Mouse (Mus musculus): ENCODE results near the gene Slco1a1. TPM values are rescaled to one million over a fixed set of nuclear protein-coding genes. Genes with fewer than 3 reads are reported as not detected.
"Not testable (repeated sequence)": the region's sequence is repeated elsewhere in the genome, so short reads cannot be mapped to it uniquely, and the experiment has no call there.

Slco1a1 gene
- polyA plus RNA-seq, 1 experiment from 2014 or later = not detected

DNA sequence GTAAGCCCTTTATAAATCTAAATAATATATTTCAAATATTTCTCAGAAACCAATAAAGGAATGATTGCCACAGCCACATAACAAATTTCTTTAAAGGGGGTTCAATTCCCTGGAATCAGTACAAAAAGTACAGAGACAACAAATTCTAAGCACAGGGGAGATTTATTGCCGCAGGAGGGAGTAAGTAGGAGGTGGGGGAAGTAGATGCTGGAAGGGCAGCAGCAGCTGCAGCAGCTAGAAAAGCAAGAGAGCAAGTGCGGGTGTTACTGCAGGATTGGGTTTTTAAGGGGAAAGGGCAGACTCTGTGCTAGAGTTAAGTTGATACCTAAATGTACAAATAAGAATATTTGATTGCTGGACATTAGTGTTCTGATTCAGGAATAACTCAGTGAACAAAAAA is 57.0 kb downstream of the Slco1a1 start:
- no peak for DNase-seq
- Histone ChIP-seq H3K27ac (ENCODE audit: low read depth) (no peak overlapping the region), H3K9ac (no peak overlapping the region), H3K4me1 (ENCODE audit: insufficient read depth) (no peaks in the 10 kb centered on the region), H3K4me3 (ENCODE audit: low read depth, low read length) (no peak overlapping the region), H3K4me2 (no peak overlapping the region), H3K27me3 (ENCODE audit: insufficient read depth, low read length) (no peaks in the 10 kb centered on the region), H3K36me3 (ENCODE audit: insufficient read depth) (no peaks in the 10 kb centered on the region), H3K9me3 (ENCODE audit: low read depth, low read length) (no peaks in the 10 kb centered on the region)
- no peak for ATAC-seq (ENCODE audit: insufficient read depth)
- 49% methylated on average over 2 of the region's 2 CpGs for WGBS
- no peak for TF ChIP-seq CTCF (IDR thresholded peaks at IDR 0.05; ENCODE audit: low read depth)

DNA sequence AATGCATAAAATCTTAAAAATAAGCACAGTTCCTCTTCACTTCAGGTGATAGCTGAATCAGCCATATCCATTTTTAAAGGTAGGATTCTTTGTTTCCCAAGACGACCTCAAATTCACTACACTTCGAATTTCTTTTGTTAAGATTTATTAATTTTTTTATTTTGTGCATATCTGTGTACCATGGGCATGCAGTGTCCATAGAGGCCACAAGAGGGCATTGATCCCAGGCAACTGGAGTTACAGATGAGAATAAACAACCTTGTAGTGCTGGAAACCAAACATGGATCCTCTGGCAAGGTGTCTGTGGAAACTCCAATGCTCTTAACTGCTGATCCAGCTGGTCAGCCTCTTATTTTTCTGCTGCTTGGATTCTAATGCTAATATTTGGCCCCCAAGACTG is 58.5 kb downstream of the Slco1a1 start:
- Histone ChIP-seq H3K27ac (ENCODE audit: low read depth) (no peak overlapping the region), H3K4me1 (ENCODE audit: insufficient read depth) (no peaks in the 10 kb centered on the region), H3K9ac (no peak overlapping the region), H3K36me3 (ENCODE audit: insufficient read depth) (no peaks in the 10 kb centered on the region), H3K9me3 (ENCODE audit: low read depth, low read length) (no peaks in the 10 kb centered on the region), H3K4me2 (no peak overlapping the region), H3K27me3 (ENCODE audit: insufficient read depth, low read length) (no peaks in the 10 kb centered on the region), H3K4me3 (ENCODE audit: low read depth, low read length) (no peak overlapping the region)
- WGBS = 71% methylated on average over 2 of the region's 2 CpGs
- DNase-seq (no peak), ATAC-seq (ENCODE audit: insufficient read depth) (no peak)
- TF ChIP-seq CTCF (IDR thresholded peaks at IDR 0.05; ENCODE audit: low read depth) = peak; percentile 30; the same call in 1 of the 2 replicates

DNA sequence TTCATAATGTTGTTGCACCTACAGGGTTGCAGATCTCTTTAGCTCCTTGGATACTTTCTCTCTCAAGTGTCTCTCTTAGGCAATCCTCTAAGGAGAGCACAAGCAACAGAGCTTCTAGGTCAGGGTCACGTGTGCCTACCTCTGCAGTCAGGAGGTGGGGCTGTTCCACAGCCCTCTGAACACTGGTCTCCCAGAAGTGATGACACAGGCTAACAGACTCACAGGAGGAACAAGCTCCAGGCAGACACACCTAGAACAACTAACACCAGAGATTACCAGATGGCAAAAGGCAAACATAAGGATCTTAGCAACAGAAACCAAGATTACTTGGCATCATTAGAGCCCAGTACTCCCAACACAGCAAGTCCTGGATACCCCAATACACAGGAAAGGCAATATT is 64.2 kb downstream of the Slco1a1 start:
- H3K36me3 ChIP-seq (ENCODE audit: insufficient read depth) = no peaks in the 10 kb centered on the region
- TF ChIP-seq CTCF (IDR thresholded peaks at IDR 0.05; ENCODE audit: low read depth) = no peak
- no peak for ATAC-seq (ENCODE audit: insufficient read depth)
- 59% methylated on average over 1 of the region's 1 CpGs for WGBS
- no peaks in the 10 kb centered on the region for H3K9me3 ChIP-seq (ENCODE audit: low read depth, low read length)
- H3K9ac ChIP-seq = no peak overlapping the region
- H3K4me1 ChIP-seq (ENCODE audit: insufficient read depth) = no peaks in the 10 kb centered on the region
- H3K27me3 ChIP-seq (ENCODE audit: insufficient read depth, low read length) = no peaks in the 10 kb centered on the region
- no peak overlapping the region for H3K4me2 ChIP-seq
- no peak overlapping the region for H3K27ac ChIP-seq (ENCODE audit: low read depth)
- no peak for DNase-seq
- no peak overlapping the region for H3K4me3 ChIP-seq (ENCODE audit: low read depth, low read length)

DNA sequence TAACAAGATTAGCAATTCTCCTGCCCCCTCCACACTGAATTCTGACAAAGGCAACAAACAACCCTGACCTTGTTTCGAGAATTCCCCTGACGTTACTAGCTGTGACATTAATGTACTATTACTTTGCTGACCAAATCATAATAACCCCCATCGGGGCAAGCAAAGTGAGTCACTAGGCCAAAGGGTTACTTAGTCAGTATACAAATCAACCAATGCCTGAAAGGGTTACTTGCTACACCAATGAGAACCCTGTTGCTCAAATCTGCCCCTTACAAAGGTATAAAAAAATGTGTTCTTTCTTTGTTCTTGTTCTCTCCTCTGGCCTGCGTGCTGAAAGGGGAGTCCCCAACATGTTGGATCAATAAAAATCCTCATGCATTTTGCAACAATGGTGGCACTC is 71.0 kb downstream of the Slco1a1 start:
- H3K4me2 ChIP-seq; H3K27me3 ChIP-seq (ENCODE audit: insufficient read depth, low read length); H3K9me3 ChIP-seq (ENCODE audit: low read depth, low read length); DNase-seq; H3K9ac ChIP-seq; H3K4me3 ChIP-seq (ENCODE audit: low read depth, low read length); H3K27ac ChIP-seq (ENCODE audit: low read depth); H3K36me3 ChIP-seq (ENCODE audit: insufficient read depth); ATAC-seq (ENCODE audit: insufficient read depth); H3K4me1 ChIP-seq (ENCODE audit: insufficient read depth): not testable (repeated sequence)
- 68% methylated on average over 4 of the region's 4 CpGs for WGBS

DNA sequence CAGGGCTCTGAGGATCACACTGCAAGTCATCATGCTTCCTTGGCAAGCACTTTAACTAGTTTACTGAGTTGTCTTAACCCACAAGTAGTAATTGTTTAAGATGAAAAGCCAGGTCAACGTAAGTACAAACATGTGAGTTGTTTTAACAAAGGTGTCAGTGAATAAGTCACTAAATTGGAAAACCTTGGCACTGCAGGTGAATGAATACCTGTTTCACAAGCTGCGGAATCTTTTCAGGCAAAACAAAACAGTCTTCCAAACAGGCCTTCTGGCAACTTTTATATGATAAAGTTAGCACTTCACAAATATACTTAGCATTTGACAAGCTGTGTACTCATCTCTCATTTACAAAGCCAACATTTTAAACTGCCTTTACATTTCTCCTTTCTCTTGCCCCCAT is 75.1 kb downstream of the Slco1a1 start:
- DNase-seq (no peak), ATAC-seq (ENCODE audit: insufficient read depth) (no peak)
- no peak overlapping the region for H3K9ac ChIP-seq
- TF ChIP-seq CTCF (IDR thresholded peaks at IDR 0.05; ENCODE audit: low read depth) = no peak
- 56% methylated on average over 2 of the region's 2 CpGs for WGBS
- no peaks in the 10 kb centered on the region for H3K4me1 ChIP-seq (ENCODE audit: insufficient read depth)
- H3K27me3 ChIP-seq (ENCODE audit: insufficient read depth, low read length) = no peaks in the 10 kb centered on the region
- no peak overlapping the region for H3K4me2 ChIP-seq
- H3K27ac ChIP-seq (ENCODE audit: low read depth) = no peak overlapping the region
- no peak overlapping the region for H3K4me3 ChIP-seq (ENCODE audit: low read depth, low read length)
- H3K9me3 ChIP-seq (ENCODE audit: low read depth, low read length) = no peaks in the 10 kb centered on the region
- no peaks in the 10 kb centered on the region for H3K36me3 ChIP-seq (ENCODE audit: insufficient read depth)

DNA sequence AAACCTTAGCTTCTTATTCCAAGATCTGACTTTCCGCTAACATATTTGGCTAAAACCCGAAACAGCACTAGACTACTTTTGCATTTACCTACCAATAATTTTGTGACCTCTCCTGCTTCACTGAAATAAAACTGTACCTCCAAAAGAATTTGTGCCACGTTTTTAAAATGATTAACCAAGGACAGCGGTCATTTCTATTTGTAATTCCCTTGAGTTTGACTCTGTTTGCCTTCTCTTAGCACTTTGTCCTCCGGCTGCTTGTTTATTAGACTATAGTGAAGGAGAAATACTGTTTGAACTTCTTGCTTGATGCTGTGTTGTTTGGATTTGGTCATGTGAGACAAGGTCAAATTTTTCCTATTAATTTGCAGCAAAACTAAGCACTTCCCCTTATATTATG is 78.0 kb downstream of the Slco1a1 start:
- Histone ChIP-seq H3K4me2 (no peak overlapping the region), H3K4me1 (ENCODE audit: insufficient read depth) (no peaks in the 10 kb centered on the region), H3K27ac (ENCODE audit: low read depth) (no peak overlapping the region), H3K9me3 (ENCODE audit: low read depth, low read length) (no peaks in the 10 kb centered on the region), H3K4me3 (ENCODE audit: low read depth, low read length) (no peak overlapping the region), H3K27me3 (ENCODE audit: insufficient read depth, low read length) (no peaks in the 10 kb centered on the region), H3K36me3 (ENCODE audit: insufficient read depth) (no peaks in the 10 kb centered on the region), H3K9ac (no peak overlapping the region)
- ATAC-seq (ENCODE audit: insufficient read depth) (no peak), DNase-seq (no peak)
- no peak for TF ChIP-seq CTCF (IDR thresholded peaks at IDR 0.05; ENCODE audit: low read depth)
- 68% methylated on average over 5 of the region's 5 CpGs for WGBS

DNA sequence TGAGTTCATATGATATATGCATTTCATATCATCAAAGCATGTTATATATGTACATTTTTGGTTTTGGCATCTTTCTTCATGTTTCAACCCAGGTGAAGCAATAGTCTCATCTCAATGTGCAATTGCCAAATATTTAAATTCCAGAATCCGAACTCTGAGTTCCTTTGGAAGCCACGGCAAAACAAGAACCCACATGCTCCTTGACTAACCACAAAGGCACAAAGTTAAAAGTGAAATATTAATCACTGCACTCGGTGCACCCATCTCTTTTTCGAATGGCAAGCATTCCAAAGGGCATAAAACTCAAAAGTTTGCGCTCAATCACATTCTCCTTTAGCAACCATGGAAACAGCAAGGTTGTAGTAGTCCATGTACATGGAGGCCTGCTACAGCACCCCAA is 80.7 kb downstream of the Slco1a1 start:
- DNase-seq = no peak
- Histone ChIP-seq H3K4me1 (ENCODE audit: insufficient read depth) (no peaks in the 10 kb centered on the region), H3K36me3 (ENCODE audit: insufficient read depth) (no peaks in the 10 kb centered on the region), H3K4me2 (no peak overlapping the region), H3K9me3 (ENCODE audit: low read depth, low read length) (no peaks in the 10 kb centered on the region), H3K9ac (no peak overlapping the region), H3K27ac (ENCODE audit: low read depth) (no peak overlapping the region), H3K4me3 (ENCODE audit: low read depth, low read length) (no peak overlapping the region), H3K27me3 (ENCODE audit: insufficient read depth, low read length) (no peaks in the 10 kb centered on the region)
- no peak for TF ChIP-seq CTCF (IDR thresholded peaks at IDR 0.05; ENCODE audit: low read depth)
- no peak for ATAC-seq (ENCODE audit: insufficient read depth)
- WGBS = 82% methylated on average over 5 of the region's 5 CpGs

Measured in lung, embryonic 14.5 days (tissue).